In the genomic region with DNA sequence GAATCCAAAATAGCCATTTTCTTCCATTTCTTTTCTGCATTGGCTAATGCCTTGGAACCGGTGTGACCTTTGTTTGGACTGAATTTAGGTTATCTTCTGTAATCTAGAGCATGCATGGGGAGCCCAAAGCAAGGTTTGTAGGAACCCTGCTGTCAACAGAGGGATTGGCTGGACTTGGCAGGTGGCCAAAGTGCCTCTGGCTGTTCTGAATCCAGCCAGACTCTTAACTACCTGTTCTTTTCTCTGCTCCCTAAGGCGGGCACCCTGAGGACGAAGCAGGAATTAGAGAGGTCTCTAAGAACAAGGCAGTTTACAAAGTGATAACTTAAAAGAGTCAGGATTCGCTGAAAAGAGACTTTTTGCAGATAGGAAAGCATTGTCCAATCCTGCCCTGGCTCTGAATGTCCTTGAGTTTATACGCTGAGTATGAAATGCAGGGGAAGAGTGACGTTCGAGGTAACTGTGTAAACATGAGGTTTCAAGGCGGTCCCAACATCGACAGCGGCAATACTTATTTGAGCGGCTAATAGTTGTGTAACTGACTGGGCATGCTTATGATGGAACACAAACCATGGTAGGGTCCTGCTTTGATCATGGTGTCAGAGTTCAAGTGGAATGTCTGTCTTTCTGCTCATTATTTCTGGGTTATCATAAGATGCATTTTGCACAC, we compare ENCODE assay signal across 10 mouse cellular contexts. TPM values are rescaled to one million over a fixed set of nuclear protein-coding genes. Genes with fewer than 3 reads are reported as not detected.
DNase-seq lines count a peak whose midpoint lies in the region; ATAC-seq and TF ChIP-seq lines count a peak whose summit lies in the region.
"Had no signal": no experiment of that assay in that cellular context is flagged by ENCODE, and none has a peak within 500 bp of the region (broad histone marks: within the 10 kb centered on the region; RNA-seq: fewer than 3 reads in every experiment).

No protein-coding gene starts in this region.

- no peak overlapping the region for H3K27ac ChIP-seq in heart, adult 2 months
- H3K27ac ChIP-seq in lung, embryonic 15.5 days = no peak overlapping the region
- H3K27ac ChIP-seq in stomach, embryonic 14.5 days (ENCODE audit: low read length) = no peak overlapping the region
- H3K27ac ChIP-seq: gastrocnemius, adult 2 months had no signal

- H3K4me1 ChIP-seq in heart, adult 2 months (ENCODE audit: control insufficient read depth, insufficient read depth, low read length) = peaks cover 2% of the 10 kb centered on the region
- 0 out of 2 replicates have a peak, but pooled peaks cover 8% of the 10 kb centered on the region for H3K4me1 ChIP-seq in lung, embryonic 15.5 days
- H3K4me1 ChIP-seq in stomach, embryonic 14.5 days (ENCODE audit: control insufficient read depth, insufficient read depth, low read length) = peaks cover 5% of the 10 kb centered on the region; the same call in 1 of the 2 replicates

- no peaks in the 10 kb centered on the region for H3K9me3 ChIP-seq in lung, embryonic 15.5 days
- no peaks in the 10 kb centered on the region for H3K9me3 ChIP-seq in stomach, embryonic 14.5 days (ENCODE audit: control insufficient read depth, low read depth, low read length)

- ATAC-seq in lung, embryonic 15.5 days (ENCODE audit: borderline replicate concordance, extremely low read depth, low FRiP score, low TSS enrichment) = no peak
- peak; percentile 74 for ATAC-seq in stomach, embryonic 14.5 days (ENCODE audit: insufficient number of reproducible peaks, insufficient read depth, low FRiP score, low read depth)

- peak; percentile 7 to 23 for DNase-seq in heart, postnatal 10 days
- no peak for DNase-seq in heart, adult 2 months
- DNase-seq in lung, postnatal 25 days (ENCODE audit: low spot score) = no peak
- DNase-seq in adrenal gland, postnatal 14 days = peak; percentile 38
- DNase-seq in thymus, adult 18-20 months = no peak
- no peak for DNase-seq in layer of hippocampus, adult 11-12 months (ENCODE audit: low spot score)
- DNase-seq: gastrocnemius, adult 2 months had no signal

- TF ChIP-seq POLR2A in heart, adult 2 months (IDR thresholded peaks at IDR 0.05; ENCODE audit: insufficient read depth, low read depth, low read length) = no peak

- no peak for TF ChIP-seq EP300 in heart, adult 2 months (IDR thresholded peaks at IDR 0.05; ENCODE audit: insufficient read depth, low read depth, low read length)

- H3K27me3 ChIP-seq in heart, adult 2 months (ENCODE audit: control insufficient read depth, insufficient read depth, low read length) = no peaks in the 10 kb centered on the region
- H3K27me3 ChIP-seq in lung, embryonic 15.5 days = no peaks in the 10 kb centered on the region
- H3K27me3 ChIP-seq in stomach, embryonic 14.5 days (ENCODE audit: control insufficient read depth, insufficient read depth, low read length) = no peaks in the 10 kb centered on the region

- no peak for TF ChIP-seq CTCF in heart, adult 2 months (IDR thresholded peaks at IDR 0.05)

- WGBS in heart, adult 2 months = 75% methylated on average over 11 of the region's 11 CpGs
- WGBS in lung, embryonic 15.5 days = 40% methylated on average over 11 of the region's 11 CpGs
- WGBS in stomach, embryonic 14.5 days = 45% methylated on average over 11 of the region's 11 CpGs

- H3K9ac ChIP-seq in heart, adult 2 months (ENCODE audit: low read depth, low read length) = no peak overlapping the region
- no peak overlapping the region for H3K9ac ChIP-seq in lung, embryonic 15.5 days
- no peak overlapping the region for H3K9ac ChIP-seq in stomach, embryonic 14.5 days (replicated peaks; ENCODE audit: low read depth, low read length)

- no peaks in the 10 kb centered on the region for H3K79me2 ChIP-seq in heart, adult 2 months (replicated peaks; ENCODE audit: control insufficient read depth, insufficient read depth, low read length)

- H3K36me3 ChIP-seq in heart, adult 2 months (ENCODE audit: control insufficient read depth, insufficient read depth, low read length) = no peaks in the 10 kb centered on the region
- H3K36me3 ChIP-seq in lung, embryonic 15.5 days = no peaks in the 10 kb centered on the region
- no peaks in the 10 kb centered on the region for H3K36me3 ChIP-seq in stomach, embryonic 14.5 days (ENCODE audit: control insufficient read depth, insufficient read depth, low read length)

- intact Hi-C loops in heart, postnatal 10 days (cut with DNase I) = no loop called here
- intact Hi-C loops in heart, adult 2 months (cut with DNase I) = no loop called here

- H3K4me2 ChIP-seq in lung, embryonic 15.5 days = peak overlapping the region; percentile 19; the same call in 1 of the 2 replicates
- no peak overlapping the region for H3K4me2 ChIP-seq in stomach, embryonic 14.5 days (replicated peaks; ENCODE audit: low read depth, low read length)

- no peak overlapping the region for H3K4me3 ChIP-seq in heart, adult 2 months
- H3K4me3 ChIP-seq in lung, embryonic 15.5 days = no peak overlapping the region
- no peak overlapping the region for H3K4me3 ChIP-seq in stomach, embryonic 14.5 days (ENCODE audit: low read depth, low read length)
- H3K4me3 ChIP-seq: gastrocnemius, adult 2 months; myocyte had no signal

RNA-seq across cellular contexts. Expression of a gene that starts 54.5 kb away (rescaled TPM):
- 1 to 10 TPM; 1.8 to 2.3 TPM for total RNA-seq in heart, postnatal 10 days (2021)
- total RNA-seq in heart, adult 2 months (2021) = 10 to 100 TPM in 1 of 2 experiments, 1 to 10 TPM in 1; 9.3 to 11.3 TPM
- polyA plus RNA-seq in heart, adult 2 months (2012; rRNA removed) = 5.6 and 7.7 TPM in 2 replicates
- polyA plus RNA-seq in lung, embryonic 15.5 days (2015; fragmentation: Nextera tagmentation; extraction: Ambion mirVana) = 0.40 and 0.93 TPM in 2 replicates
- 5.6 and 9.0 TPM in 2 replicates for total RNA-seq in adrenal gland, postnatal 14 days (2021)
- polyA plus RNA-seq in stomach, embryonic 14.5 days (2014; fragmentation: Nextera tagmentation; extraction: Ambion mirVana) = 0.11 and 0.45 TPM in 2 replicates
- polyA plus RNA-seq: myocyte had no signal

Comparison
In these comparisons a context has a peak if more than half of its experiments do, and no peak if none do; other contexts are left out.
1. DNase-seq: peak in heart, postnatal 10 days (2 of 2) and adrenal gland, postnatal 14 days (single experiment); none in heart, adult 2 months (0 of 2), lung, postnatal 25 days (single experiment), thymus, adult 18-20 months (0 of 2) and layer of hippocampus, adult 11-12 months (single experiment).